Mouse (Mus musculus) kidney, postnatal 4 days (tissue): ENCODE measurements at regions not wholly inside any gene's neighbourhood (a gene's known extent, or its start where the extent isn't known, plus 50 kb on each side); places are given as distances from the start of the nearest gene placed in this dataset.

Source experiments
- DNase-seq, 2 experiments: peaks; one replicate each; pipeline ENCODE4 v3.0.0; 2021; ENCODE audit warnings: mixed read lengths in 2 of 2

DNA sequence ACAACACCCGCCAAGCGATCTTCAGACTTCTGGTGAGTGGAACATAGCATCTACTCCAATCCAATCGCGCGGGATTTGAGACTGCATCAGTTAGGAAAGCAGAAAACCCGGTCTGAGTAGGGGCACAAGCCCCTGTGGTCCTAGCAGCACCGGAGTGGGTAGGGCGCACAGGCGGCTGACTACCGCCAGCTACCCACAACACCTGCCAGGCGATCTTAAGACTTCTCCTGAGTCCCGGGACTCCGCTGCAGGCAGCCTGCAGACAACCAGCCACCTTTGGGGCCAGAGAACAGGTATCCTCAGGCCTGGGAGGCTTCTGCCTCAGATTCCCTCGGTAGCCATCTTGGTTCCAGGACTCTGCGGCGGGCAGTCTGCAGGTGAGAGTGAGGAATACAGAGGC lies 208.2 kb upstream of the Pdzrn3 start:
- DNase-seq = no peak

DNA sequence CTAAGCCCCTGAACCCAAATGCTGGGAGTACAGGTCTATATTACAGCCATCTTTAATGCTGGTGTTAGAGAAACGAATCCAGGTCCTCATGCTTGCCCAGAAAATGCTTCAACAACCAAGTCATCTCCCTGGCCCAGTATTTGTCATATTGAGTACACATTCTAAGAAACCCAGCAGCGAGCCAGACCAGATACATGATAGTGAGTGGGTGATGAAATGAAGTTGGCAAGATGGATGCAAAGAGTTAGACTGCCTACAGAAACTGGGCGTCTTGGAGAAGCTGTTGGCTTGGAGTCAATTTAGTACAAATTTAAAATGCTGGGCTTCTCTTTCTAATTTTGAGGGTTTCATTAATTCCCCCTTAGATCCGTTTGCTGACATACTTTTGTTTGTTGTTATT lies 203.1 kb upstream of the Pdzrn3 start:
- no peak for DNase-seq

DNA sequence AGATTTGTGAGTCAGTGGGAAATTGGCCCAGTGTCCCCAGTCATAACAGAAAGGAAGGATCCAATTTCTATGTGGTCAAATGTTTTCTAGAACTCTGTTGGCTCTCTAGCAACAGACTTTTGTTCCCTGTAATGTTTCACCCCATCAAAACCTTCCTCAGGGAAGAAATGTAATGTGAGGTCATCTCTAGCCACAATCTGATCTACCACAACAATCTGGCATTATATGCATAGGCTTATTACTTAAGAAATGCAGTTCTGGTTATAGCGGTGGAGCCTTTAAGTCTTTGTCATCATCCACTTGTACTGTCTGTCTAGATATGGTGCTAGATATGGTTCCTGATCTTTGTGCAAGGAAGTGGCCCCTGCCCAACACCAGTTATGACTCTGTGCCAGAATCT lies 178.4 kb upstream of the Pdzrn3 start:
- no peak for DNase-seq

DNA sequence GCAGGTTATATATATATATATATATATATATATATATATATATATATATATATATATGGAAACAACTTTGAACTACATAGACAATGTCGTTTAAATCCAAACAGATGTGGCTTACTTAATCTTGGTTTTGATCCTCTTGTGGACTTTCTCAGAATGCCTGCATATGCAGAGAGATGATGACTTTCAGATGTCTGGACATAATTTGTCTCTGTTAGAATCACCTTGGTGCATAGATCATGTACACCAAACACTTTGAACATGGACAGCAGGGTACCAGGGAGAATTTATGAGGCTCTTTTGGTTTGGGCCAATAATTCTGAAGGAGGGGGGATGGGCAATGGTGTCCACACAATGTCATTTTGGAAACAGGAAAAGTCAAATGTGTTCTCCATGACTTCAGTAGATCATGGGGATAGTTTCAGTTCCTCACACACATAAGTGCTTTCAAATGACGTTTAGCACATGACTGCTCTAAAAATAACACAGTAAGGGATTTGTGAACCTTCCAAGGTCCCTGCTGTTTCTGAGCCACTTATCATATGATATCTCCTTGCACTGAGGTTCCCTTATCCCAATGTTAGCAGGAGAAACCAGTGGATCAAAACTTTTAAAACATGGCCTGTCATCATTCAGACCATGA lies 177.4 kb upstream of the Pdzrn3 start:
- DNase-seq = no peak

DNA sequence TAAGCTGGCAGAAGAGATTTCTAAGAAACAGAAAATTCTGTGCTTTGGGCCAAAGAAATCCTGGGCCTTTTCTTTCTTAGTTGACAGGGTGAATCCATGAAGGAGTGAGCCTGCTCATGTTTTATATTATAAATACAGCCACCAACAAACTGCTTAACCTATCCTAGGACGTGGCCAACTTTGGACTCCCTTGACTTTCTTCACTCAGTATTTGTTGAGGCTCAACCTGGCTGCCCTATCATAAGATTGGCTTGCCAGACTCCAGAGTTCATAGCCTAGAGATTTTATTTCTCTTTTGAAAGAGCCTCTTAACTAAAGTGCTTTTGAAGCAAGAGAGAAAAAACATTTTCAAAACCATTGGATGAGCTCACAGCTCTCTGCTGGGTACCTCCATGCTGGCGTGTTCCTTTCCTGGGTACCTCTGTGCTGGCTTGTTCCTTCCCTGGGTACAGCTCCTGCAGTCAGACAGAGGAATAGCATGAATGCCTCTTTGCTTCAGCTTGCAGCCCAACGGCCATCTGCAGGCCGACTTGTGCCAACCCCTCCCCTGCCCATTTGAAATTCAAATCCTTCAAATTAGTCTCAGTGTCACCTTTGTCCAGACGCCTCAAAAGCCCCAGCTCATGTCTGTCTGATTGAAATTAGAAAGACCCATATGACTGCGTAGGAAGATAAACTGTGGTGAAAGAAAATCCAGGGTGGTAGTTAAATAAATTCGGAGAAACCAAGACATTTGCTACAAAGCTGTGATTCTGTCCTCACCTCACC lies 173.0 kb upstream of the Pdzrn3 start:
- DNase-seq = peak in 1 of 2 experiments; percentile 3

DNA sequence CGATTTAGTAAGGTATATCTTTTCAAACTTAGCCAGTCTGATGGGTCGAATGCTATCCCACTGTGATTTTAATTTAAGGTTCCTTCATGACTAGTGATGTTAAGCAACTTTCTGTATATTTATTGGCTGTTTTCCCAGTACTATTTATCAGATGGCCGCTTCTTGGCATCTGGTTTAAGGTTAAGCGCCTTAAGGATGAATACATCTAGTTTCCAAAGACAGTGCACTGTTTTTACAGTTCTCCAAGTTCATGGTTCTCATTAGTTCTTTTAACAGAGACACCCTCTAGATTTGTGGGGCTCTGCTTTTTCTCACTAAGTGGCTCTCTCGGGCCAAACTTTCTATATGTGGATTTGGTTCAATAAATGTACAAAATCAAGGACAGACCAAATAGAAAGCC lies 159.9 kb upstream of the Pdzrn3 start:
- DNase-seq = no peak

DNA sequence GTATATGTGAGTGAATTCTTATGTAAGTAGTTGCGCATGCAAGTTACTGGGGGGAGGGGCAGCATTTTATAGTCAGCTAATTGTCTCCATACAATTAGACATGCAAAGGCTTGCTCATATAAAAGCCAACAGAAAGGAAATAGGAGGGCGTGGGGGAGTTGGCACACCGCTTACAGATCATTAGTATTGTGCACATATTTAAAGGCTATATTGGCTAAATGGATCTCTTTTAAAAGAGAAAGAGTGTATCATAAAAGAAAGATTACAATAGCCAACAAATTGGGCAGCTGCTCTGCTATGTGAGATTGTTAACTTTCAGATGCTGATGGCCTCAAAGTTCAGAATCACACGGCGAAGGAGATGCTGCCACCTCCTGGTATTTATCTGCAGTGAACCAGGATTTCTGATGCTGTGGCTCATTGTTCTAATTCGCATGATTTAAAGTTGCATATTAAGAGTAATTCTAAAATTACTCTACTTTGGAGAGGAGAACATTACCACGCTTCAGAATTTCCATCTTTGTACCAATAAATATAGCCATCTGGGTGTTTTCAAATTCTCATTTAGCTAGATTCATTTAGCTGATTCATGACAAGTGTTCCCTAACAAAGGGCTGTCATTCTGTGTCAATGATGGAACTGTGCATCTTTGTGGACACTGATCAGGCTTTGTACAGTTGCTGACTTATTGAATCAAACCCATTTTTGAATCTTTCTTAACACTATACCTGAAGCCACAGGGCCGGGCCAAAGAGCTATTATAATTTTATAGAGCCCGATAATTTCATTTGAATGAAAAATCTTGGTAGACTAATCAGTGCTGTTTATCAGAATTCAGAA lies 156.7 kb upstream of the Pdzrn3 start:
- DNase-seq = peak; percentile 40 to 60

DNA sequence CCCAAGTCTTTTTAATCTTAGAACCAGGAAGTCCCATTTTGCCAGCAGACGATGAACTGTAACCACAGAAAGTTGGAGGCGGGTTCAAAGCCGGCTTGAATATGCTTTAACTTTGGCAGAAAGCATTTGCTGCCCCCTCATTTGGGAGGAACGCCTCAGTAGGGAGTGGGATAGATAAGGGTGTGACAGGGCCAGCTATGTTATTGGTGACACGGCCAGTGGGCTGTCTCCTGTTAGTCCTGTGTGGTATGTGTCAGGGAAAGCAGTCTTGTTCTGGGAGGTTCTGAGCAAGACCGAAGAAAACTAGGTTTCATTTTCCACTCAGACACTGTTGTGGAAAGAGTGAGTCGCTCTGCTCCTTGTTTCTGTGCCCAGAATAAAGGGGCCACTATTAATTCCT lies 154.7 kb upstream of the Pdzrn3 start:
- peak; percentile 20 to 31 for DNase-seq

DNA sequence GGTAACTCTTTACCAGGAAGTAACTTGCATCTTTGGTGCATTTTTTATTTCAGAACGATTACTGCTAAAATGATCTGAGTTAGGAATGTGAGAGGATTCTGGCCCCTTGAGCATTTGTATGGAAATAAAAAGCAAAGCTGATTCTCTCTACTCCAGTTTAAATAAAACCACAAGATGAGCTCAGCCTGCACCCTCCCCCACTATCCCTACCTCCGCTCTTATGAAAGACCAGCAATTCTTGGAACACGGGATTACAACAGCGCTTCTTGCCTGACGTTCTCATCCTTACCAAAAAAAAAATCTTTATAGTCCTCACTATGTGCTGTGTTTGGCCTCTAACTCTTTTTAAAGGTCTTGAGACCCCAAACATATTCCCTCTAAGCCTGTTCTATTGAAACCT lies 154.2 kb upstream of the Pdzrn3 start:
- no peak for DNase-seq

DNA sequence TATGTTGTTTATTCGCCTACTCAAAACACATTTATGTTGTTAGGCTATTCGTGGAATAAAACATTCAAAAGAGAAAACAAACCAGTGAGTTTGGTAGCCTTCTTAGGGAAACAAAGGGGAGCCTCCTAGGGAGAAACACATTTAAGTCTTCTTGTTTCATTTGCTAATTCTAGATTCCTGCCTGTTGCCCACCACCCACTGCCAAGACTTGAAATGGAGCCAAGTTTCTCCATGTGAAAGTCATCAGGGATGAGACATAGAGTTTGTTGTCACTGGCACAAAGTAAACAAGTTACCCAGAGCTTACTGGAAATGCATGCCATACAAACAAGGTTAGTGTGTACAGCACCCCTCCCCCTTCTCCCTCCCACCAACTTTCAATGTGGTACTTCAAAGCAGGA lies 147.4 kb upstream of the Pdzrn3 start:
- DNase-seq = no peak

DNA sequence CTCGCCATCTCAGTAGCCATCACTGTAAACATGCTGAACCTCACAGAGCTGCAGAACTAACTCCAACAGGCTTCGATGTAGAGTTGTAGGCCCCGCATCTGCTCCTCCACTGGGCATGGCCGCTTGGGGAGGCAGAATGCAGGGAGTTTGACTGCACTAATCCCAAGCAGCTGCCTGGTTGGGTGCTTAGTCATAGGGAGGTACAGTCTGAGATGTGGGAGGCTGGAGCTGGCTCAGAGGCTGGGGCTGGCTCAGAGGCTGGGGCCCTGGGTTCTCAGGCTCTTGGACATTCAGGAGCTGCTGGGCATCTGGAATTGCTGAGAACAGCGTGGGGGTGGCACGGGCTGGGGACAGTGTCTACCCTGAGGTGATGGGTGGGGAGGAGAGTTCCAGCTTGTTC lies 143.6 kb upstream of the Pdzrn3 start:
- DNase-seq = no peak

DNA sequence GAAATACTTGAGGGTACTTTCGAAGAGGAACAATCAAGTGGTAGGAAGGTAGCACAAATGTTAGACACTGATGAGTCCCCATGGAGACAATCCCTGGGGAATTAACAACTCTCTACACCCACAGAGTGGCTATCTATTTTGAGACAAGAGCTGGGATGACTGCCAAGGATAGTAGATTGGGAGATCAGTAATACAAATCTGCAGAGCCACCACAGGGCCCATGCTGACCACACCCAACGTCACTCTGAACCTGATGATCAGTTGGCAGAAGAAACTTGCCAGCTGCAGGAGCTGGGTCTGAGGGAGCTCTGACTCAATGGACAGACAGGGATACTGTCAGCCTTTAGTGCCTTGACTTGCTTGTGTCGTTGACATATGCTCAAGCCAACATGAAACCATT lies 143.1 kb upstream of the Pdzrn3 start:
- no peak for DNase-seq

DNA sequence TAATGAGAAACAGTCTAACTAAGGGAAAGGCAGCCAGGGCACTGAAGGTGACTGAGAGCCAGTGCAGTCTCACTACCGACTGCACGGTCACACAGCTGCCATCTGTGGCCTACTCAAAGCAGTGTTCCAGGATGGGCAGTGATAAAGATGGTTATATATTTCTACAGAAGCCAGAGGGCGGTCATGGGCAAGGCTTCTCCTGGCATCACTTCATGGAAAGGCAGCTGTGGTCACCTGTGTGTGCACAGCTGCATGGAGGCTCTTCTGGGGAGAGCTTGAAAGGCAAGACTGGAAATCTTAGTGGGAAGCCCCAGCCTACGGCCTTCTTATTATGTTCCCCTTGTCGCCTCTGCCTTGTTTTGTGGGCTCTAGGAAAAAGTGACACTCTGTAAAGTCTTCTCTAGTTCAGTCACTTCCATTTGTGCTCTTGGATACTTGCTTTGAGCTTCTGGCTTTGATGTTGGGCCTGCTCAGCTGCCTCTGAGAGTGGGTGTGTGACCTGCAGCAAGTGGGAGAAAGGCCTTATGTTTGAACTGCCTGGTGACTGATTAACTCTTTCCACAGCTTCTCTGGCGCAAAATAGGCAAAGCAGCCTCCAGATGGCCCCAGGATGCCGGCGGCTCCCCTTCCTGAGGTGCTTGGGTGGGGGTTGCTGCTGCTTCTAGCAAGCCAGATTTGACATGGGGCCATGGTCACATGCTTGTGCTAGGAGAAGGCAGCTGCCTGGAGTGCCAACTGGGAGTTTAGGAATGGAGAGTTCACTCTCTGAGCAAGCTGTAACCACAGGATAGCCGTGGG lies 141.4 kb upstream of the Pdzrn3 start:
- DNase-seq = peak; percentile 54 to 65

DNA sequence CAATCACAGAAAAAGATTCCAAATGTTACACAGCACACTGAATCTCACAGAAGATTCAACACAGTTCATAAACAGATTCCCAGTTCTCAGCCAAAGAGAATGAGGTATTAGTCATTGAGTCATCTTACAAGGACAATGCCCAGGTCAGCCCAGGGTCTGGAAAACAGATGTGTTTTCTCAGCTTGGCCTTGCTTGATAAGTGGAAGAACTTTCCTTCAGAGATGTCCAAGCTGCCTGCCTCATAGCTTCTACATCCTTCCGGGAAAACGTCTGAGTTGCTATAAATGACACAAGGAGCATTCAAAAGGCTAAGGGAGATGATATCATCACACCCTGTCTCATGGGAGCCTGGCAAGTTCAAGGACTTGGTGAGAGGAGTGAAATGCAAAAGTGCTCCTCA lies 139.9 kb upstream of the Pdzrn3 start:
- DNase-seq = no peak

DNA sequence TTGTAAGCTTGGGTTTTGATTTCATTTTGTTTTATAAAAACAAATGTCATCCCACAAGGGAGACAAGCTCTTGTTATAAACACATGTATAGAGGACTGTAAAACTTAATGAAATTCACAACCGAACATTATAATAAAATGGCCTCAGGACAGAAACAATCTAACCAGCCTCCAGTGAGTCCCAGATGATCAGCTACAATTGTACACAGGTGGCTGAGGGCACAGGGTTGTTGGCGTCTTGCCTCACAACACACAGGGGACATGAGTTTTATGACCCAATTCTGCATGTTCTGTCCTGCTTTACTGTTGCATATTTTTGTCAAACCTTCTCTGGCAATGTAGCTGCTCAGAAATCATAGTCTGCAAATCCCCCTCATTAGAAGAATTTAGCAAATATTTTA lies 136.0 kb upstream of the Pdzrn3 start:
- no peak for DNase-seq

DNA sequence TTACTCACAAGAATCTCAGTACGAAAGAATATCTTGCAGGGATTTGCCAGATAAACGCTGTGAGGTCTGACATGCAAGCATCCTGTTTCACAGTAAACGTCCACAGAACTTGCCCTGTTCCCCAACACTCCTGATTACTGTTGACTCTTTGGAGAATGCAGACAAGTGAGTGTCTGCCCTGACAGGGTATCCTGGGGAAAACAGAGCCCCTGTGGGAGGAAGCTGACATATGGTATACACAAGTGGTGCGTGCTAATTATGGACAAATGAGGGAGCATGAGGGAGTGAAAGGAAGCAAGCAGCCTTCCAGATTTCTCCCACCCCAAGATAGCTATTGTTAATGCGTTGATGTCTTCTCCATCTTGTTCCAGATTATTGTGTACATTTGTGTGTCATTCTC lies 124.5 kb upstream of the Pdzrn3 start:
- DNase-seq = no peak

DNA sequence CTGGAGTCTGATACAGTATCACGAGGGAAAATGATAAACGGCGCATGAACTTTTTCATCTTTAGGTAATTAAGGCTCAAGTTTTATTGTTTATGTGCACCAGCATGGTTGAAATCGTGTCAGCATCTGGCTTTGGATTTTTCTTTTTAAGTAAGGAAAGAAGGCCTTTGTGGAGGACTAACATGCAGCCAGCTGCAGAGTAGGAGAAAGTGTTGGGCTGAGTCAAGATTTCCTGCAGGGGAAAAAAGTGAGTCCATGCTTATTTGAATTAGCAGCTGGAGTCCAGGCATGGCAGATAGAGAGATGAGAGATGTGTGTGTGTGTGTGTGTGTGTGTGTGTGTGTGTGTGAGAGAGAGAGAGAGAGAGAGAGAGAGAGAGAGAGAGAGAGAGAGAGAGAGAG lies 124.0 kb upstream of the Pdzrn3 start:
- no peak for DNase-seq

DNA sequence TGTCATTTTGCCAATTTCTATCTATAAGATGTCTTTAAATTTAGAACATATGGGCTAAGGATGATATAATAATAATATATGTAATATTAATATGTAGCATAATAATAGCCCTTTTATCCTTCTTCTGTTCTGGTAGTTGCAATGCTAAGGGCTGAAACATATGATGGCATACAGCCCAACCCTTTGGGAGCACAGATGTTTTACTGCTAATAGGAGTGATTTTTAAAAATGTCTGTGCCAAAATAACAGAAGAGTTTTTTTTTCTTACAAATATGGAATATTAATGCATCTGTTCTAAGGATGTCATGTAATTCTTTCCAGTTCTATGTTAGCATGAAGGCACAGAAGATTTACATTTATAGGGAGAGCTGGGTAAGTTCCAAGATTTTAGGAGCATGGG lies 122.5 kb upstream of the Pdzrn3 start:
- DNase-seq = no peak

DNA sequence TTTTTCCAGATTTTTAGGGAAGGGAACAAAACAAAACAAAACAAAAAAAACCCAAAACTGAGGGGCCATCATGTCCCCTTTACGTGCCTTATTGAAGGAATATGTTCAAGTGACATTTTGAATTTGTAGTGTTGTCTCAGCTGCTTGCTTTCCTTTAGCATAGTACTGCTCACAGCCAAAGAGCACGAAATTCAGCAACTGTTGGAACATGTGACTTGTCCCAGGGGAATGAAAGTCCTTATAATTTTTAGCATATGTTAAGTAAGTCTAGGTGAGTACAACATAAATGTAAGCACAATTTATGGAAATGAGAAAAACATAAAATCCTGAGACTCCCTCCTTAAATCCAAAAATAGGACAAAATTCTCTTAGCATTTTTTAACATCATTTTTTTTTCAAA lies 110.8 kb upstream of the Pdzrn3 start:
- DNase-seq = no peak

DNA sequence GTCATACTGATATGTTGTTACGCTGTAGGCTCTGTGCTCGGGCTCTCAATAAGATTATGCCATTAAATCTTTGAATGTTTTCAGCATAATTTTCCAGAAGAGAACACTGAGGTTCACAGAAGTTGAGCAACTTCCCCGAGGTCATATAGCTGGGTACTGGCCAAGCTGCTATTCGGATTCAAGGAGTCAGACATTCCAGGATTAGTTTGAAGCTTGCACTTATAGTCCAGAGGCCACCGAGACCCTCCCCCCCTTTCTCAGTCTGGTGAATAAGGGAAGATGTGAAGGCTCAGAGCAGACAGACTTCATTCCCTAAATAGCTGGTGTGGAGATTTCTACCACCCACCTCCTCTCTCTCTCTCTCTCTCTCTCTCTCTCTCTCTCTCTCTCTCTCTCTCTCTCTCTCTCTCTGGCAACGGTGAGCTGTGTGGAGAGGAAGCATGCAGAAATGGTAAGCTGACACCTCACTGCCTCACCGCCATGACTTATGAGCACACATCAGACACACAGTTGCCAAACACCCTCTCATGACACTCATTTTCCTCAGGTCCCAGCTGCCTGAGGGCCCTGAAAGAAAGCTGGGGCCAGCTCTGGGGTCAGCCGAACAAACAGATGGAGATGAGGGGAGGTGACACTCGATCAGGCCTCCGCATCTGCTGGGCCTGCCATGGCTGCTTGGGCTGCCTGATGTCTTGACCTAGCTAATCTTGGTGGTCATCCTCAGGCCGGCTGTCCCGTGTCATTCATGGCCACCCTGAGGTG lies 107.0 kb upstream of the Pdzrn3 start:
- DNase-seq = peak; percentile 14 to 16

DNA sequence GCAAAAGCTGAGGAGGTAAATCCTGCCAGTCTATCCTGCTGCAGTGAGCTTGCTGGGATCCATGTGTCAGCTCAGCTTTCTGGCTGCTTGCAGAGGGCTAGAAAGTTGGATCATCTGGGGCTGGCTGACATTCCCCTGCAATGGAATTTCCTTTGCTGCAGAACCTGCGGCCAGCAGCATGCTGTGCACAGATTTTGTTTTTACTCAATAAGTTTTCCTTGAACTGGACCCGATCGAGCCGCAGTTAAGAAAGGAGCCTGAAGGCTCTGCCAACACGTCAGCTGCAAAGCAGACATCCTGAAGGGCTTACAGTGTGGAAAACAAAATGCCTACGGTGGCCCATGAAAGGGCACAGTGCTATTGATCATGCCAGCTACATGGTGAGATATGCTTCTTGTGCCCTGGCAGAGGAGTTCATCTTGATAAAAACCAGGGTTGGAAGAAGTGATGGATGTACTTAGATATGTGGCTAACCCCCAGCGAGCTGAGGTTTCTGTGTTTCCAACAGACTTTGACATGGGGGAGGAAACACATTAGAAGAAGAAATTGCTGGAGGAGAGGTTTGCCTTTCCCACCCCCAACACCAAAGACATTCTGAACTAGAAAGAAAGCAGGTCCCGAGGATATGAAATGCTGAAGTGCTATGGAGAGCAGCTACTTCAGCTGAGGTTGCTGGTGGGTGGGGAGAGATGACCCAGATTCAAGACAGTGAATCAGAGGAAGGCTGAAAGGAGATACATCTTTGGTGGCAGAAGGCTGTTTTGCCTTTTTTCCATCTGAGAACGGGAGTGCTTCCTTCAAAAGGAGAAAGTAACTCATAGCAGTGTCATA lies 105.2 kb upstream of the Pdzrn3 start:
- DNase-seq = peak; percentile 22 to 45
